Mouse (Mus musculus) monocyte, adult 5-6 weeks (primary cell): Measurements from ENCODE around the gene Nufip2. TPM values are rescaled to one million over a fixed set of nuclear protein-coding genes. Genes with fewer than 3 reads are reported as not detected.

Source experiments
- ATAC-seq: fragments of 153-309, 156-312 bp; replicated peaks from 2 replicates; pipeline ENCODE4 v1.8.0; 2017; ENCODE audit warnings: mild to moderate bottlenecking; ENCODE audit not compliant: low TSS enrichment, insufficient number of reproducible peaks, severe bottlenecking, poor library complexity, low FRiP score
- total RNA-seq: library from RNA; stranded (forward); fragments of 200-1000, 200-491, 200-594 nt; gene quantifications from 3 replicates; pipeline ENCODE4 v1.2.3, GENCODE M21; 2017

The Nufip2 gene
- total RNA-seq, 1 experiment from 2014 or later: 146 TPM

GRCm38 (mm10) chr11:77763673-77764340 lies 77.9 kb downstream of the Nufip2 start:
- ATAC-seq: no peak

DNA sequence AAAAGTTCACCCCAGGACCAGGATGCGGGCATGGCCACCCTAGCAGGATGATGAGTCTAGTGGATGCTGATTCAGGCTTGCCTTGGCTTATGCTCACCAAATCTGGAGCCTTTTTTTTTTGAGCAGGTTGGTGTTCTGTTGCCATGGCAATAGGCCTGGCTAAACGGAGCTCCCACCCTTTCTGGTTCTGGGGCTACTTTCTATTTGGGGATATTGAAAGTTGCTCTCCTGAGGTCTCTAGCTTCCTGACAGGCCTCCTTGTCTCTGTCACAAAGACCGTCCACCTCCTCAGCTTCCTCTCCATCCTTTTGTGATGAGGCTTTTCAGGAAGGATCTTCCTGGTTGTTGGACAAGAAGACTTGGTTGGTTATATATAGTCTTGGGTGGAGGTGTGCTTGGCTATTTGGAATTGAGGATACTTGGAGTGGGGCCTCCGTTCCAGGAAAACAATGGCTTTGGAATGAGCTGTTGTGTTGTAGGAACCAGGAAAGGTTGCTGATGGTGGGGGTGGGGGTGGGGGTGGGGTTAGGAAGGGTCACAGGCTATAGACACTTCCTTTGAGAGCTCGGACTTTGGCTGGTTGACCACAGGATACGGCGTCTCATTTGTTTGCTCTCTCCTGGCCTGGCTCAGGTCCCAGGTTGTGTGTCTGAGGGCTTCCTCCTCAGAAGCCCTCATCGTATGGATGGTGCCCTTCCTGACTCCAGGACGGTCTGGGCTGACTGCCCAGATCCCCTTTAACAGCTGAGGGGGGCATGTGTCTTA lies 78.9 kb downstream of the Nufip2 start:
- ATAC-seq: no peak

DNA sequence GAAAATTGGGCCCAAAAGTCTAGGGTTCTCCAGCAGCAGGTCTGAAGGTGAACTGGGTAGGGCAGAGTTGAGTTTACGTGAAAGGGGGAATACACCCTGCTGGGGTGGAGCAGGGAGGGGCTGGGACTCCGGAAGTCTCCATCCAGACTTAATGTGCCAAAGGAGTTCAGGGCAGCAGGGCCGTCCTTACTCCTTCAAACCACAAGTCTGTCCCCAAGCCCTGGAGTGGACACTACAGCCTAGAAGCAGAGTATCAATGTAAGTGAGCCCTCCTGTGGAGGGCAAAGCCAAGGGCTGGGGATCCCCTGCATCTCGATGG lies 79.5 kb downstream of the Nufip2 start:
- no peak for ATAC-seq

GRCm38 (mm10) chr11:77766351-77767001 lies 80.5 kb downstream of the Nufip2 start:
- no peak for ATAC-seq

- ATAC-seq: no peak
These were observed 83.5 kb downstream of the Nufip2 start for GRCm38 (mm10) chr11:77769496-77769895.

- ATAC-seq: no peak
These were observed 84.4 kb downstream of the Nufip2 start for GRCm38 (mm10) chr11:77770346-77770745.

- no peak for ATAC-seq
These were observed 86.1 kb downstream of the Nufip2 start for GRCm38 (mm10) chr11:77771879-77772713.

GRCm38 (mm10) chr11:77775701-77776400 lies 89.9 kb downstream of the Nufip2 start:
- no peak for ATAC-seq

DNA sequence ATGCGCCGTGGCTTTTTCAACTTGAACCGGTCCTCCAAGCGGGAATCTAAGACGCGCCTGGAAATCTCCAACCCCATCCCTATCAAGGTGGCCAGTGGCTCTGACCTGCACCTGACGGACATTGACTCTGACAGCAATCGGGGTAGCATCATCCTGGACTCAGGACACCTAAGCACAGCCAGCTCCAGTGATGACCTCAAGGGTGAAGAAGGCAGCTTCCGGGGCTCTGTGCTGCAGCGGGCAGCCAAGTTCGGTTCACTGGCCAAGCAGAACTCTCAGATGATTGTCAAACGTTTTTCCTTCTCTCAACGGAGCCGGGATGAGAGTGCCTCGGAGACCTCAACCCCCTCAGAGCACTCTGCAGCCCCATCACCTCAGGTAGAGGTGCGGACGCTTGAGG lies 91.5 kb downstream of the Nufip2 start:
- ATAC-seq: no peak

- ATAC-seq: no peak
These were observed 92.0 kb downstream of the Nufip2 start for GRCm38 (mm10) chr11:77777937-77778336.

DNA sequence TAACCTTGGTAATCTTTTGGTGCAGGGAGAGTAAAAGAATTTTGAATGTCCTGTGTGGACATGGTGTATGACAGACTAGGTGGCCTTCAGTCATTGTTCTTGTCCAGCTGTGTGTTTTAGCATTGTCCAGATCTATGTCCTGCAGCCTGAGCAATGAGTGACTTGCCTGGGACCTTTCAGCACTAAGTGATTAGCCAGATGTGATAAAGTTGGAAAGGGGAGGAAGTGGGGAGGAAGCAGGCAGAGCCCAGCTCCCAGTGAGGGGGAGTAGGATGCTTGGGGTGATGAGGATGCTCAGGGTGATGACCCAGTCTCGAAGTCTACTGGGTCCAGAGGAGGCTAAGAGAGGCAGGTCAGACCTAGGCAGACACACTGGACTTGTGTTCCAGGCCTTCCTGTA lies 93.3 kb downstream of the Nufip2 start:
- ATAC-seq: no peak

DNA sequence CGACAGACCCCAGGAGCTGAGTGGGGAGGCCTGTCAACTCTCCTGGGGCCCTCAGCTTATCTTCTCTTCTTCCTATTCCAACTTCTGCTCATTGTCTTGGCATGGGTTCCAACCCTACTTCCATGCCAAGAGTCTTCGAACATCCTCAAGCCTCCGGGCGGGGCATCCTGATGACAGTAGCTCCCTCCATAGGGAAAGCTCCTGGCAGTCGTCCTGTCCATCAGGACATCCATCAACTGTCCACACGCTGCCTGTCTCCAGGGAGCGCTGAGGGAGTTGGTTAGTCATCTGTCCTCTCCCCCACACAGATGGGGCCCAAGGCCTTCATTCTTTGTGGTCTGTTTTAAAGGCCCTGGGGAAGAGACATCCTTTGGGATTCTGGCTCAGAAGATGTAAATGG lies 95.1 kb downstream of the Nufip2 start:
- ATAC-seq: no peak

DNA sequence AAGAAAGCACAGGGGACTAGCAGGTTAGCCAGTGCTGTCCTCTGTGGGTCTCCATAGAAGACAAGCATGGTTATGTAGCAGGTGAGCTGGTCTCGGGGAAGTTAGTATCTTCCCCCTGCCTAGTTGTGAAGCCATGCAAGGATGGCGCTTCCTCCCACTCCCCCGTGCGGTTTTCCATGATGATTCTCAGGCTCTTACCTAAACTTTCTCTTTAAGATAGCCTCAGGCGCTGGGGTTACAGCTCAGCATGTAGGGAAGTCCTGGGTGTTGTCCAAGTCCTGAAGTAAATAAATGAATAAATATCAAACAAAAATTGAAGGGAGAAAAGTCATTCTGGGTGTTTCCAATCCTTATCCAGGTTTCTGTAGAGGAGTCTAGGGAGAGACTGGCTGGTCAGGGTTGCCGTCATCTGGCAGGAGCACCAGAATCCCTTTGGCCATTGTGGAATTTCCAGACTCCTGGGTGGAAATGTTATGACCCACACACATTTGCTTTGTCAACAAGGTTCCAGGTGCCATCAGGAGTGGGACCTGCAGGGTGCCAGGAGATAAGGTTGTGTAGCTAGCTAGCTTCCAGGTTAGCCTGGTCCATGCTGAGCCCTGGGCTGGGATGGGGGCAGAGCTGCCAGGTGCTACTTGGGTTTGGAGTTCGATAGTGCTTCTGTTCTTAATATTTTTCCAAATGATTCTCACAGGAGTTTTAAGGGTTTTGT lies 96.3 kb downstream of the Nufip2 start:
- ATAC-seq: no peak

GRCm38 (mm10) chr11:77783211-77783746 lies 97.3 kb downstream of the Nufip2 start:
- ATAC-seq: no peak

DNA sequence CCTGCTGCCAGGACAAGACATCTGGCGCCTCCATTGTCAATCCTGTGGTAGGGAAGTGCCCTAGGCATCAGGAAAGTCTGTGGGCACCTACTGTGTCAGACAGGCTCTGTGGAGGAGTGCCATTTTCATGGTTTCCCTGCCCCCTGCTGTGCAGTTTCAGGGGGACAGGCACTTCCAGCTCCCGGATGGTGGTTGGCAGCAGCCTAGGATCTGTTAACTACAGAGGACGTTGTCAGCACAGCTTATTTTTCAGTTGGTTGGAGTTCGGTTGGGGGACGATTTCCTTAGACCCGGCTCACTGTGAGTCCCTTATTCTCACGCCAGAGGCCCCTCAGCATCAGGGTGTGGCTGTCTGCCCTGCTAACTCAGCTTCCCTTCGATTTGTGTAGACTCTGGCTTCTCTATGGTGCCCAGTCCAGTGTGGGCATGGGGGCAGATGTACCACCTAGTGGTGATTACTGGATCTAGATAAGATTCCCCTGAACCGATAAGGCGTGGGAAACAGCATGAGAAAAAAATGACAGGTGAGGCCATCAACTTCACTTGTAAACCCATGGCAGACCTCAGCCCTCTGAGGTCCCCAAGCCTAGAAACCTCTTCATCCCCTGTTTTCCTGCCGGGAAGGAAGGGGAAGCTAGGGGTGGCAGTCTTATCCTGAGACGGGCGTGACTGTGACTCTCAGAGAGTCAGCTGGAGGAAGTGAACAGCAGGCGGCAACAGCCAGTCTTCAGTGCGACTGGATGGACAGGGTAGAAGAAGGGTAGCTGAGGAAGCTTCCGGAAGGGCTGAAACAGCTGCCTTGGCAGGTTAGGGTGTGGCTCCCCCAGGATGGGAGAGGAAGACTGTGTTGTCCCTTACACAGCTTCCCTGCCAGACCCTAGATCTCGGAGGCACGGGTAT lies 98.0 kb downstream of the Nufip2 start:
- peak; percentile 18; the same call in 1 of the 2 replicates for ATAC-seq

DNA sequence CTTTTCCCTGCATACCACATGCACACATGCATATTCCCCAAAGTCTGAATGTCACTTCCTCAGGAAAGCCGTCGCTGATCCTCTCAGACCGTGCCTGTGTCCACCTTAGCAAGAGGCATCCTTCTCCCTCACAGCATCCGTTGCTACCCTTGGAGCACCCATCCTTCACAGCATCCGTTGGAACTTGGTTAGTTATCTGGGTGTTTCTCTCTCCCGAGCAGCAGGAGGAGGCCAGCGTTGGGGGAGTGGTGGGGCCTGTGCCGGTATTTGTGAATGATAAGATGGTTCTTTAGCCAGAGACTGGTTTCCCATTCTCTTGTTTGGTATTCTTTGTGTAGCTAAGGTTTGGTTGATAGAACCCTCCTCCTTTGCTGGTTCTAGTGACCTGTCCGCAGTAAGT lies 98.9 kb downstream of the Nufip2 start:
- ATAC-seq: no peak

- ATAC-seq: no peak
These were observed 99.4 kb downstream of the Nufip2 start for GRCm38 (mm10) chr11:77785396-77785767.
